Mouse (Mus musculus) gastrocnemius, adult 8-10 months (tissue): ENCODE data around the gene Il17re. TPM values are rescaled to one million over a fixed set of nuclear protein-coding genes. Genes with fewer than 3 reads are reported as not detected.

Experiments used
- DNase-seq, 2 experiments: peaks; one replicate each; pipeline ENCODE4 v3.0.0; 2022; ENCODE audit warnings: low spot score in 2 of 2
- microRNA-seq: library from miRNA; unstranded; fragments of <30 nt; microRNA quantifications from one replicate; pipeline ENCODE4 v1.2.0, GENCODE M21; 2022
- total RNA-seq, 4 experiments: library from RNA; stranded (reverse); gene quantifications; 2 replicates each; pipeline ENCODE4 v1.2.4; 2022

The Il17re gene
- total RNA-seq, 4 experiments from 2014 or later = 0.12 to 0.44 (median 0.28) TPM

GRCm38 (mm10) chr6:113483729-113484128, 25.4 kb downstream of the Il17re start:
- no peak for DNase-seq

GRCm38 (mm10) chr6:113487125-113487576, 28.9 kb downstream of the Il17re start:
- DNase-seq = no peak

- DNase-seq = no peak
These were observed 31.1 kb downstream of the Il17re start for GRCm38 (mm10) chr6:113489410-113489809.

DNA sequence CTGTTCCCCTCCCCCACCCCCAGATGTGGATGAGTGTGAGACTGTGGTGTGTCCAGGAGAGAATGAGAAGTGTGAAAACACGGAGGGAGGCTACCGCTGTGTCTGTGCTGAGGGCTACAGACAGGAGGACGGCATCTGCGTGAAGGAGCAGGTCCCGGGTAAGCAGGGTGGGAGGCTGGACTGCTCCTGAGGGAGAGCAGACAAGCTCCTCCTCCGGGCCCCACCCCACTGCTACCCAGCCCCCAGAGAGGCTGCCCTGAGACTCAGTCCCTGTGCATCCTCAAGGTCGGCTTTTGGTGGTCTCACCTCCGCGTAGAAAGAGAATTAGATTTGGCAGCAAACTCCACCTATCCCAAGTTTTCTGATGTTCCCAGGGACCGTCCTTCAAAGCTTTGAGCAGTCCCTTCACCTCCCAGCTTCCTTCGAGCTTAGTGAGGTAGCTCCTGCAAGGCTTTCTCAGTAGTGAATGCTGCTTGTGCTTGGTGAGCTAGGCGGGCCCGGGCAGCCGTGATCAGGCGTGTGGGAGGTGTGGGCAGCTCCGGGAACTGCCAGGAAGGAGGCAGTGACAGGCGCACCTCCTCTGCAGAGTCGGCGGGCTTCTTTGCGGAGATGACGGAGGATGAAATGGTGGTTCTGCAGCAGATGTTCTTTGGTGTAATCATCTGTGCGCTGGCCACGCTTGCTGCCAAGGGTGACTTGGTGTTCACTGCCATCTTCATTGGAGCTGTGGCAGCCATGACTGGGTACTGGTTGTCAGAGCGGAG, 34.0 kb downstream of the Il17re start:
- no peak for DNase-seq

- DNase-seq = peak; percentile 42 to 59
These were observed 36.0 kb downstream of the Il17re start for GRCm38 (mm10) chr6:113494258-113494788.

DNA sequence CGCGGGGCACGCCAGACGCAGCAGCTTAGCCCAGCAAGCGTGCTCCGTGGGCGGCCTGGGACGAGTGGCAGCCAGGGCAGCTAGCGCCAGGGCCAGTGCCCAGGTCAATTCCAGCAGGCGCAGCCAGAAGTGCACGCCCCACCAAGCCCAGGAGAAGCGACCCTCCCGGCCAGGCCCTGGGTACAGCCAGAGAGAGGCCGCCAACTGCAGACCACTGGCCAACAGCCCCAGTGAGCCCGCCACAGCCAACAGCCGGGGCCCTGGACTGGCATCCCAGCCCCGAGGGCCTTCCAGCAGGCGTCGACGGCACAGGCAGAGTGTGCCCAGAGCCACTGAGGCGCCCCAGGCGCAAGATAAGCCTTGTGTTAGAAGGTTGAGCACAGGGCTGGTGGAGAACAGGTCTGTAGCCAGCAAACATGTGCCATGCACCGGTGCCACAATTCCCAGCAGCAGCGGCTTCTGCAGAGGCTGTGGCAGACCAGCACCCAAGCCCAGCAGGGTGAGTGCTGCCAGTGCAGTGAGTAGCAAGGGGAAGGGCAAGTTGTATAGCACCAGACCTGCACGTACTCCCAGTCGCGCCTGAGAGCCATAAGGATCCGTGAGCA, 36.9 kb downstream of the Il17re start:
- no peak for DNase-seq

GRCm38 (mm10) chr6:113499346-113499745, 41.1 kb downstream of the Il17re start:
- DNase-seq = no peak

DNA sequence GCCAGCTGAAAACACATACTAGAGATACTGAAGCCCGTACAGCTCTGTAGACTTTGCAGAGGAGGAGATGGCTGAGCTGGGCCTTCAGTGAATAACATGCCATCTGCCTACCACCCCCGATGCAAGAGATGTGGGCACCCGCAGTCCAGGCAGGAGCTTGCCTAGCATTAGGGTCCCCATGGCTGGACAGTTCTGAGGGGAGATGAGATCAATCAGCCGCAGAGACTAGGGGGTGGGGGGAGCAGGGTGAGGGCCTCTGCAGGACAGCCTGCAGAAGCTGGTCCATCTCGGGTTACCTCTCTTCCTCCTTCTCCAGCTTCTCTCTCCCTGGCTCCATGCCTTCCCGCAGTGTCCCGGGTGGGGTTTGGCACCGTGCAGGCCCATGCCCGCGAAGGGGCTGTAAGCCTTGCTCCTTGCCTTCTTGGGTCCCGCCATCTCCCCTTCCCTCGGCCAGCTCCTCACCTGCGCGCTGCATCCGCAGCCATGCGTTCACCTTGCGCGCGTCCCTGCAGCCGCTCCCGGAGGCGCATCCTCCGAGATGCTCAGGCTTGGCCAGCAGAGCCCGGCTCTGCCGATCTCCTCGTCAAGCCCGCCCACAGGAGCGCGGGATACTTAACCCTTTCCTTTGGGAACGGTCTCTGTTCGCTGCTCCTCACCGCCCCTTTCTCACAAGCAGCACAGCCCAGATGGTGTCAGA, 43.3 kb downstream of the Il17re start, which contains the start of gene Prrt3:
Gene Prrt3, minus strand, starts transcription at position 544 of the 697 bp plus-strand sequence.
- no peak for DNase-seq

DNA sequence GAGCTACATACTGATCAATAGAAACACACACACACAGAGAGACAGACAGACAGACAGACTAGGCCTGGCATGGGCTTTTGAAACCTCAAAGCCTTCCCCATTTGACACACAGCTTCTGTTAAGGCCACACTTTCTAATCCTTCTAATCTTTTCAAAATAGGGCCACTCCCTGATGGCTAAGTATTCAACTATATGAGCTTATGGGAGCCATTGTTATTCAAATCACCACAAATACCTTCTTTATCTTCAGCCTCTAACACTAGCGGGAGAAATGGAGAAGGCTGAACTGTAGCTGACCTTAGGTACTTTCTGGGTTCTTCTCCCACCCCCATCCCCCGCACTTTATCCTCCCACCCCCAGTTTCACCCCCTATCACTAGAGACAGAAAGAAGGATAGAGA, 44.5 kb downstream of the Il17re start:
- no peak for DNase-seq

- DNase-seq = no peak
These were observed 47.4 kb downstream of the Il17re start for GRCm38 (mm10) chr6:113505689-113506088.

DNA sequence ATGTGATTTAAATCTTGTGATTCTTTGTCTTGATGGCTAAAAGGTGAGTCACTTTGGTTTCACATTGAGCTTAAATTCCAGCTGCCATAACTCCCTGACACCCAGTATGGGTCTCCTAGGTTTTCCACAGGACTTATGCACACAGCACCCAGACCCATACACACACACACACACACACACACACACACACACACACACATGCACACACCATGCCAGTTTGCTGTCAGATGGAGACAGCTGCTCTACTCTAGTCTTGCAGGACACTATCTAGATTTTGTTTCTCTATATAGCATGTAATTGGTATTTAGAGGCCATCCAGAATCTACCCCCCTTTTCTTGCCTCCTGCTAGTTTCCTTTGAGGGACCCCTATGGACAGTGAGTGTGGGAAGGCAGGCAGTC, 48.8 kb downstream of the Il17re start:
- DNase-seq = no peak

GRCm38 (mm10) chr6:113508272-113508946, 50.1 kb downstream of the Il17re start:
- peak; percentile 57 to 59 for DNase-seq

DNA sequence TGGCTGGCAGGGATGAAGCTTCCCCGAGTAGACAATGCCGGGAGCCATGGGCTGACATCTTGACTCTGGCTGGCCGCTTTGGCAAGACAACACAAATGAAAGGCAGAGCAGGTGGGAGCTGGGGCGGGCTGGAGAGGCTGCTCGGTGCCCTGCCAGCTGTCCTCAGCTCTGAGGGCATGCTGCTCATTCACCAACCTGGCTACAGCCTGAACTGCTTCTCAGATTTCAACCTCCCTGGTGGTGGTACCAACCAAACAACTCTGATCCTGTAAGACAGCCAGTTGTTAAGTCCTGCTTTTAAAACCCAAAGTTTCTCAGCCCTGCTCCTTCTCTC, 50.6 kb downstream of the Il17re start:
- peak in 1 of 2 experiments; percentile 61 for DNase-seq

DNA sequence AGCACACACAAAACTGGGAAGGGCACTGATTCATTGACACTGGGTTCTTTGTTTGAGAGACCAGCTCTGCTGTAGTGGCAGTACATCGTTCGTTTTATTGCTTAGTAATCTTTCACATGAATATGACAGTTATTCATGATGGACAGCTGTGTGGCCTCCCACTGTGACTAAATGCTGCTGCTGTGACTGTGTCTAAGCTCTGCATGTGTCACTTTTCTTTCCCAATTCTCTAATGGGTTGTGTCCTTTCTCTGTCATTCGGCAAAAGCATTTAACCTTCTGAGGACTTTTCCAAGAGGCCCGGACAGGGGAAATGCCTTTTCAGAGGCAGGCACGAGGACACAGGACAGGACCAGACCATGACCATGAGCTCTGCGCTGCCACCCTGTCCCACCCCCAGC, 55.7 kb downstream of the Il17re start:
- no peak for DNase-seq

DNA sequence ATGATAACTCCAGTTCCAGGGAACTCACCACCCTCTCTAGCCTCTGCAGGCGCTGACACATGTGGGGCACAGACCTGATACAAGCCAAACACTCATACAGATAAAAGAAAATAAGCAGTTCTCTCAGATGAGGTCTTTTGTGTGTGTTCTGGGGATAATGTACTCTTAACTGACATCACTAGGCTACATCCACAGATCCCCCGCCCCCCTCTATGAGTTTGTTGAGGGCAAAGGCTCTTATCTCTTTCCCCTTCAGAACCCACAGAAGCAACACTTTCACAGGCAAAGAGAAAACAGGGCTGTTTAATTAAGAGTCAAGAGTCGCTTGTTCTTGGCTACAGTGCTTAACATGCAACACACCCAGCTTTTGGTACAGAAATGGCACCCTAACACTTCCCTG, 56.3 kb downstream of the Il17re start:
- no peak for DNase-seq

DNA sequence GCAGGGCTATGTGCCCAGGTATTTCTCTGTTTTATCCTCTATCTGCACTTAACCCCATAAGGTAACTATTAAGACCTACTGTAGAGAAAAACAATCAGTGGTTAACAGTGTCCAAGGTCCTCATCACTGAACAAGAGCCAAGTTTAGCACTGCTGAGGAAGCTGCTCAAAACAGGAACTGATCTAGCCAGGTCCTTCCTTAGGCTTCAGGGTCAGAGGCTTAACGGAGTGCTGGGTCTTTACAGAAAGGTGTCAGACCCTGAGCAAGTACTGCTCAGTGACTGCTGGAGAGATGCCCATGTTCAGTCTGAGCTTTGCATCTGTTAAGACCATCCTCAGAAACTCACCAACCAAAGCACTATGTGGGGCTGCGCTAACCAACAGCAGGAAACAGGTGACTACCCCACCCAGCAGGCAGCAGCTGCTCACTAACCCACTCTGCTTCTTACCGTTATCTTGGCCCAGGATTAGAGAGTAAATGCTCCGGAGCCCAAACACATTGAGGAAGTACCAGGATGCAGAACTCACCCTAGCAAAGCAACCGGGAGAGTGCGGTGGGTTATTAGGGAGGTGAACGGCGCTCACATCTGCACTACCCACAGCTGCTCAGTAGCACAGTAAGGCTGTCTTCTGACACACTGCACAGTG, 59.3 kb downstream of the Il17re start:
- DNase-seq = no peak

Small RNA genes lying within 50 kb of the gene (microRNA-seq; reads per million reads assigned to microRNA genes)
- not detected for gene Gm24387

Other genes starting within 250 kb of the Il17re start
- 10 to 100 TPM; 14.2 to 17.0 (median 16.3) TPM for gene Mtmr14, start 220.6 kb upstream of the Il17re start, total RNA-seq
- gene Cpne9, start 176.2 kb upstream of the Il17re start, total RNA-seq = not detected
- gene Brpf1, start 151.3 kb upstream of the Il17re start, total RNA-seq = 10 to 100 TPM in 1 of 4 experiments, 1 to 10 TPM in 3; 8.0 to 11.1 (median 9.5) TPM
- gene Ogg1, start 131.5 kb upstream of the Il17re start, total RNA-seq = 1 to 10 TPM; 4.3 to 7.6 (median 5.2) TPM
- gene Camk1, start 114.5 kb upstream of the Il17re start, total RNA-seq = 10 to 100 TPM; 37.4 to 43.2 (median 40.5) TPM
- 10 to 100 TPM; 11.6 to 17.1 (median 14.0) TPM for gene Tada3, start 80.6 kb upstream of the Il17re start, total RNA-seq
- gene Arpc4, start 80.4 kb upstream of the Il17re start, total RNA-seq = 10 to 100 TPM; 50.8 to 57.8 (median 55.8) TPM
- gene Ttll3, start 69.2 kb upstream of the Il17re start, total RNA-seq = under 1 TPM; 0.27 to 0.94 (median 0.83) TPM
- 10 to 100 TPM in 1 of 4 experiments, 1 to 10 TPM in 3; 5.9 to 12.8 (median 6.8) TPM for gene Rpusd3, start 39.1 kb upstream of the Il17re start, total RNA-seq
- gene Cidec, start 22.7 kb upstream of the Il17re start, total RNA-seq = 10 to 100 TPM in 3 of 4 experiments, 1 to 10 TPM in 1; 3.8 to 35.8 (median 19.8) TPM
- 10 to 100 TPM; 27.4 to 30.4 (median 29.1) TPM for gene Jagn1, start 15.9 kb upstream of the Il17re start, total RNA-seq
- gene Il17rc, start 12.9 kb downstream of the Il17re start, total RNA-seq = 1 to 10 TPM; 3.9 to 7.5 (median 4.7) TPM
- gene Creld1, start 24.8 kb downstream of the Il17re start, total RNA-seq = 10 to 100 TPM; 46.7 to 56.2 (median 49.2) TPM
- gene Prrt3, start 43.4 kb downstream of the Il17re start, total RNA-seq = not detected
- gene Emc3, start 73.2 kb downstream of the Il17re start, total RNA-seq = 10 to 100 TPM; 51.5 to 58.0 (median 55.0) TPM
- gene Fancd2, start 73.2 kb downstream of the Il17re start, total RNA-seq = under 1 TPM in 3 of 4 experiments, not detected in 1; 0.07 to 0.24 (median 0.24) TPM
- gene Fancd2os, start 142.2 kb downstream of the Il17re start, total RNA-seq = not detected
- gene Brk1, start 146.3 kb downstream of the Il17re start, total RNA-seq = 10 to 100 TPM; 37.5 to 44.8 (median 44.1) TPM
- gene Vhl, start 165.5 kb downstream of the Il17re start, total RNA-seq = 1 to 10 TPM; 5.3 to 7.3 (median 6.2) TPM
- 1 to 10 TPM; 3.3 to 7.4 (median 4.7) TPM for gene Irak2, start 180.0 kb downstream of the Il17re start, total RNA-seq
- 10 to 100 TPM; 41.0 to 65.6 (median 53.0) TPM for gene Tatdn2, start 238.6 kb downstream of the Il17re start, total RNA-seq